Mouse (Mus musculus): ENCODE results near the gene Fbxo33.

GRCm38 (mm10) chr12:59216176-59216575, 3.3 kb downstream of the Fbxo33 start:
- no peak for TF ChIP-seq GATA1 (IDR thresholded peaks at IDR 0.05; ENCODE audit: borderline replicate concordance, low read length)
- TF ChIP-seq FLI1 (IDR thresholded peaks at IDR 0.05; ENCODE audit: low read length): no peak
